Mouse (Mus musculus): ENCODE data around the gene Siah2.
A peak's percentile ranks its signal among the peaks of the same experiment; 100 is the strongest.

Siah2 gene

DNA sequence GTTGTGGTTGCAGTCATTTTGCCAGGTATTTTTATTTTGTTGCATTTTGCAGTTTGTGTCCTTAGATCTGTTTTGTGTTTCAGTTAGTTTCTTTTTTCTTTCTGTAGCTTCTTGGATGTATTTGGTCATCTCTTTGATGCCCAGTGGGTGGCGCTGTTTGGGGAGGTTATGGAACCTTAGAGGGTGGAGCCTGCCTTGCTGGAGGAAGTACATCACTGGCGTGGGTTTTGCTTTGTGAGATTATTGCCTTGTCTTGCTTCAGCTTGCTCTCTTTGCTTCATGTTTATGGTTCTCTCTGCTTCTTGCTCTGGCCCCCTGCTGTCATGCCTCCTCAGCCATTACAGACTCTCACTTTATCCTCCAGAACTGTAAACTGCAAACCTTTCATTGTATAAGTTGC is 34.8 kb downstream of the Siah2 start:
- peak; percentile 54 for DNase-seq

- DNase-seq: peak; percentile 57
These were observed 36.7 kb downstream of the Siah2 start for GRCm38 (mm10) chr3:58655362-58656130.

DNA sequence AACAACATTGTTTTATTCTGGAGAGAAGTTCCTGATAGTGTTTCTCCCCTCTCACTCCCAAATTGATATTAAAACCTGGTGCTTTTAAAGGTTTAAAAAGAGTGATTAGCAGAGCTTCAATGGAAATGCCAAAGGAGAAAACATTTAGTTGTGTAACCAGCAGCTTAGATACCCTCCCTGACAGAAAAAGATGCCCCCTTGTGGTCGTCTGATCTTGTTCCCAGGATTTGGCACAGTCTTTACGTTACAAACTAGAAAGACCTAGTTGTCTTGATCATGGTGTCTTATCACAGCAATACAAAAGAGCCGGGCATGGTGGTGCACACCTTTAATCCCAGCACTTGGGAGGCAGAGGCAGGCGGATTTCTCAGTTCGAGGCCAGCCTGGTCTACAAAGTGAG is 38.3 kb downstream of the Siah2 start:
- no peak for DNase-seq

- DNase-seq: no peak
These were observed 41.9 kb downstream of the Siah2 start for GRCm38 (mm10) chr3:58650328-58650727.

DNA sequence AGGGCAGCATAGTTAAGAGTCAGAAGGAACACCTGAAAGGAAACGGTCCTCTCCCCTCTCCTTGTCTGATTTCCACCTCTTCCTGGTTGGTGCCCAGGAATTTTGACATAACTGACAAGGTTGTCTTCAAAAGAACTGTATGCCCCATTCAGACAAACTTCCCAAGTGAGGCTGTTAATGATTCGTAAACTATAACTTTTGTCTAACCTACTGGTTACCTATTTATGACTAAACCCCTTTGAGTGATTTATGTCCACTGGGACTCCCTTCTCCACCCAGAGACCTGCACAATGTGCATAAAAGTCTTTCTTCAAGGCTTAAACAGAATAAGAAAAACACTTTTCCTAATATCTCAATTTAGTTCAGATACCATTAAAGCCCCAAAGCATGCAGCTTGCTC is 45.0 kb downstream of the Siah2 start:
- DNase-seq: no peak

DNA sequence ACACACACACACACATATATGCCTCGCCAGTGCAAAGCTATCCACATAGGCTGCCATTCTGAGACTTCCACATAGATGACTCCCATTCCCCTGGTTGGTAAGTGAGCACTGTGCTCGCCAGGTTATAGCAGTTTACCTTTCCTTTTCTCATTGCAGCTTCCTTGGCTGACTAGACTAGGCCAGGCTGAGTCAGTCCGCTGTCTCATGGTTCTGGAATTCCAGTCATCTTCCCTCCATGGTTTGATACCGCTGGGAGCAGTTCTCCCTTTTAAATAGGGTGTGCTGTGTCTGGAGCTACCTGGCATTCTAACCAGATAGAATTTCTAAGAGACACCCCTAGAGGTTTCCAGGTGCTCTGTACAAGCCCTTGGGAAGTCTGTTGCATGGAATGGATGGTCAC is 46.0 kb downstream of the Siah2 start:
- no peak for DNase-seq

GRCm38 (mm10) chr3:58636406-58637295 is 55.5 kb downstream of the Siah2 start, which contains the start of gene Erich6:
Gene Erich6 (minus strand): TSS chr3:58637207.
- peak; percentile 17 for DNase-seq

DNA sequence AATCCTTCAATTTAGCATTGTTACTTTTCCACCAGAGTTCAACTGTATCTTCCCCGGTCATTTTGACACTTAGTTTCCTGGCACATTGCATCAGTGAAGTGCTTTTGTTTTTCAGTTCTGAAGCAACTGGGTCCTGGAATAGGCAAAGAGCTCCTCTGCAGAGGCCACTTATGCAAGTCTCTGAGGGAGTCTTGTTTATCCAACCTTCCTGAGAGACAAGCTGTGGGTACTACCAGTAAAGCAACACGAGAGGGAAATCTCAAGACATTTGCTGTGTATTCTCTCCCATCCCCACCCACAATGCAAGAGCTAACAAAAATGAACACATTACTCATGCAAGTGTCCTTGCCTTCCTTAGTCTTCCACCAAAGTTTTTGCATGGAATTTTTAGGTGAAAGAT is 60.5 kb downstream of the Siah2 start:
- DNase-seq: no peak

DNA sequence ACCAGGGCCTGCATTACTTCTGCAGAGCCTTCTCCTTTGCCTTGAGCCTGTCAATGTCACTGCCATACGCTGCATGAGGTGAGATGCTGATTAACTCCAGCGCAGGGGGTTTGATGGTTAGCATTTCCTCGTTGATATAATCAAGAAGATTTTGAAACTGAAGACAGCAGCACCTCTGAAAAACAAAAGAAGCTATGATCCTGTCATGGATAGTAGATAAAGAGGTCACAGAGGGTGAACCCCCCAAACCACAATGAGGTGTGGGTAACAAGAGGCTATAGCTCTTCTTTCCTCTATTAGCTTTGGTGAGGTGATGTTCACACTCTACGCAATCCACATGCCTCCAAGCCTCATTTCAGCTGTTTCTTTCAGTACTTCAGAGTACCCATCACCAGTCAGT is 67.2 kb downstream of the Siah2 start:
- no peak for DNase-seq
